Mouse (Mus musculus): ENCODE data around the gene Tmie. TPM values are rescaled to one million over a fixed set of nuclear protein-coding genes. Genes with fewer than 3 reads are reported as not detected.
"Not testable (repeated sequence)": the region's sequence is repeated elsewhere in the genome, so short reads cannot be mapped to it uniquely, and the experiment has no call there.

The Tmie gene
- total RNA-seq, 1 experiment, result 0.67 TPM

DNA sequence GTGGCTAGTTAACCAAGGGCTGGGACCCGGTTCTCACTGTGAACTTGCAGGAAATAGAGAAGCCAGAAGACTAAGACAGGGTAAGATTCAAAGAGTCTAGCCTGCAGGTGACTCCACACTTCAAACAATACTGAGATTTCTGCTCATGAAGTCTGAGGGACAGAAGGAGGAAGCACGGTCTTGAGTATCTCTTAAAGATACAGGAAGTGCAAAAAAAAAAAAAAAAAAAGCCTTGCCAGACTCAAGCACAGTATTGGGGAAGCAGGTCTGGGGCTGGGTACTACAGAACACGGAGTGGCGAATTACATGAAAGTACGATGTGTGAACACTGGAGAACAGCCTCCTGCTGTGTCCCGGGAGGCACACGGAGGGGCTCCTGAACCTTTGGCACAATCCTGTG, 54.1 kb downstream of the Tmie start:
- Histone ChIP-seq H3K36me3 (ENCODE audit: control insufficient read depth, insufficient read depth, low read length, poor library complexity, severe bottlenecking) (no peaks in the 10 kb centered on the region), H3K9me3 (ENCODE audit: control insufficient read depth, insufficient read depth, low read depth, low read length) (no peaks in the 10 kb centered on the region), H3K4me1 (ENCODE audit: control insufficient read depth in 2 of 2, insufficient read depth in 2 of 2, low read length in 2 of 2, poor library complexity in 1 of 2) (peaks cover 0 to 4% of the 10 kb centered on the region in 2 experiments; a peak in 1 of 4 replicates), H3K9ac (ENCODE audit: insufficient read depth, low read depth, low read length, poor library complexity, severe bottlenecking) (no peak overlapping the region), H3K4me3 (ENCODE audit: insufficient read depth in 1 of 2, low read depth in 1 of 2, low read length in 2 of 2, poor library complexity in 1 of 2, severe bottlenecking in 1 of 2) (no peak overlapping the region), H3K27ac (ENCODE audit: insufficient read depth, low read depth, low read length, poor library complexity, severe bottlenecking) (no peak overlapping the region)
- DNase-seq (ENCODE audit: low read depth, low spot score), result no peak
- no peak for TF ChIP-seq ZC3H11A (IDR thresholded peaks at IDR 0.05; ENCODE audit: borderline replicate concordance, low read depth, low read length)
- TF ChIP-seq ZNF384 (IDR thresholded peaks at IDR 0.05; ENCODE audit: low read depth, low read length), result no peak
- no peak for TF ChIP-seq MAFK (IDR thresholded peaks at IDR 0.05; ENCODE audit: insufficient read depth, low read depth, low read length)
- TF ChIP-seq HCFC1 (IDR thresholded peaks at IDR 0.05; ENCODE audit: borderline replicate concordance, insufficient read depth, low read length), result no peak
- TF ChIP-seq CHD2 (IDR thresholded peaks at IDR 0.05; ENCODE audit: low read depth, low read length), result no peak
- in situ Hi-C loops (cut with MboI; ENCODE audit: low sequenced_read_pairs in 2 of 2, unreplicated experiment in 2 of 2), result no loop called here

GRCm38 (mm10) chr9:110825426-110825825, 54.5 kb downstream of the Tmie start:
- Histone ChIP-seq H3K27ac (ENCODE audit: insufficient read depth, low read depth, low read length, poor library complexity, severe bottlenecking) (no peak overlapping the region), H3K36me3 (ENCODE audit: control insufficient read depth, insufficient read depth, low read length, poor library complexity, severe bottlenecking) (no peaks in the 10 kb centered on the region), H3K9me3 (ENCODE audit: control insufficient read depth, insufficient read depth, low read depth, low read length) (no peaks in the 10 kb centered on the region), H3K9ac (ENCODE audit: insufficient read depth, low read depth, low read length, poor library complexity, severe bottlenecking) (no peak overlapping the region), H3K4me3 (ENCODE audit: insufficient read depth in 1 of 2, low read depth in 1 of 2, low read length in 2 of 2, poor library complexity in 1 of 2, severe bottlenecking in 1 of 2) (no peak overlapping the region), H3K4me1 (ENCODE audit: control insufficient read depth in 2 of 2, insufficient read depth in 2 of 2, low read length in 2 of 2, poor library complexity in 1 of 2) (peaks cover 0 to 4% of the 10 kb centered on the region in 2 experiments; a peak in 1 of 4 replicates)
- in situ Hi-C loops (cut with MboI; ENCODE audit: low sequenced_read_pairs in 2 of 2, unreplicated experiment in 2 of 2), result no loop called here
- TF ChIP-seq ZC3H11A (IDR thresholded peaks at IDR 0.05; ENCODE audit: borderline replicate concordance, low read depth, low read length) (no peak), CHD2 (IDR thresholded peaks at IDR 0.05; ENCODE audit: low read depth, low read length) (no peak), MAFK (IDR thresholded peaks at IDR 0.05; ENCODE audit: insufficient read depth, low read depth, low read length) (no peak), HCFC1 (IDR thresholded peaks at IDR 0.05; ENCODE audit: borderline replicate concordance, insufficient read depth, low read length) (no peak), ZNF384 (IDR thresholded peaks at IDR 0.05; ENCODE audit: low read depth, low read length) (no peak)
- no peak for DNase-seq (ENCODE audit: low read depth, low spot score)

DNA sequence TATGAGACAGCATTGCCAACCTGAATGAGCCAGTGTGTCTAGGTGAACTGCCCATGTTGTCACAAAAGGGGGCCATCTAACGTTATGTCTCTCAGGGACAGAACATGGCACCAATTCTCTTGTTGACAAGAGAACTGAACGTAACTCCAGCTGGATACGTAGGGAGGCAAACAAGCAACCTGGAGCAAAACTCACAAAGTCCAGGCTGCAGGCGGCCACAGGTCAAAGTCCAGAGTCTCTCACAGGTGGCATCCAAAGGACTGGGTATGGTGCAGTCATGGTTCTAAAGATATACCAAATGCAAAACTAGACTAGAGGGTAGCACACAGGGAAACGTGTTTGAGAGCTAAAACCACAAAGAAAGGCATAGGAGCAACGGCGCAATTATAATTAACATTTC, 58.5 kb downstream of the Tmie start:
- Histone ChIP-seq H3K9me3 (ENCODE audit: control insufficient read depth, insufficient read depth, low read depth, low read length) (no peaks in the 10 kb centered on the region), H3K4me3 (ENCODE audit: insufficient read depth in 1 of 2, low read depth in 1 of 2, low read length in 2 of 2, poor library complexity in 1 of 2, severe bottlenecking in 1 of 2) (no peak overlapping the region), H3K4me1 (ENCODE audit: control insufficient read depth in 2 of 2, insufficient read depth in 2 of 2, low read length in 2 of 2, poor library complexity in 1 of 2) (no peaks in the 10 kb centered on the region), H3K27ac (ENCODE audit: insufficient read depth, low read depth, low read length, poor library complexity, severe bottlenecking) (no peak overlapping the region), H3K9ac (ENCODE audit: insufficient read depth, low read depth, low read length, poor library complexity, severe bottlenecking) (no peak overlapping the region), H3K36me3 (ENCODE audit: control insufficient read depth, insufficient read depth, low read length, poor library complexity, severe bottlenecking) (no peaks in the 10 kb centered on the region)
- in situ Hi-C loops (cut with MboI; ENCODE audit: low sequenced_read_pairs in 2 of 2, unreplicated experiment in 2 of 2), result no loop called here
- no peak for DNase-seq (ENCODE audit: low read depth, low spot score)
- TF ChIP-seq MAFK (IDR thresholded peaks at IDR 0.05; ENCODE audit: insufficient read depth, low read depth, low read length), result no peak
- no peak for TF ChIP-seq ZC3H11A (IDR thresholded peaks at IDR 0.05; ENCODE audit: borderline replicate concordance, low read depth, low read length)
- no peak for TF ChIP-seq CHD2 (IDR thresholded peaks at IDR 0.05; ENCODE audit: low read depth, low read length)
- no peak for TF ChIP-seq HCFC1 (IDR thresholded peaks at IDR 0.05; ENCODE audit: borderline replicate concordance, insufficient read depth, low read length)
- no peak for TF ChIP-seq ZNF384 (IDR thresholded peaks at IDR 0.05; ENCODE audit: low read depth, low read length)

GRCm38 (mm10) chr9:110820546-110820945, 59.4 kb downstream of the Tmie start:
- in situ Hi-C loops (cut with MboI; ENCODE audit: low sequenced_read_pairs in 2 of 2, unreplicated experiment in 2 of 2); H3K9me3 ChIP-seq (ENCODE audit: control insufficient read depth, insufficient read depth, low read depth, low read length); H3K36me3 ChIP-seq (ENCODE audit: control insufficient read depth, insufficient read depth, low read length, poor library complexity, severe bottlenecking); H3K4me1 ChIP-seq (ENCODE audit: control insufficient read depth in 2 of 2, insufficient read depth in 2 of 2, low read length in 2 of 2, poor library complexity in 1 of 2); H3K9ac ChIP-seq (ENCODE audit: insufficient read depth, low read depth, low read length, poor library complexity, severe bottlenecking); DNase-seq (ENCODE audit: low read depth, low spot score); H3K27ac ChIP-seq (ENCODE audit: insufficient read depth, low read depth, low read length, poor library complexity, severe bottlenecking); H3K4me3 ChIP-seq (ENCODE audit: insufficient read depth in 1 of 2, low read depth in 1 of 2, low read length in 2 of 2, poor library complexity in 1 of 2, severe bottlenecking in 1 of 2): not testable (repeated sequence)

Other genes starting within 250 kb of the Tmie start
- 13.6 and 24.1 TPM in 2 replicates for gene Nbeal2, start 226.0 kb downstream of the Tmie start, total RNA-seq (2012; rRNA removed)
- gene Ccdc12, start 223.6 kb downstream of the Tmie start, total RNA-seq (2012; rRNA removed), result 79.9 and 82.2 TPM in 2 replicates
- gene Myl3, start 138.3 kb downstream of the Tmie start, total RNA-seq (2012; rRNA removed), result 0.48 and 0.89 TPM in 2 replicates
- 3.2 and 6.8 TPM in 2 replicates for gene Pth1r, start 133.0 kb downstream of the Tmie start, total RNA-seq (2012; rRNA removed)
- gene Prss42, start 81.9 kb downstream of the Tmie start, total RNA-seq (2012; rRNA removed), result 7.5 and 14.8 TPM in 2 replicates
- 1.5 and 2.2 TPM in 2 replicates for gene Prss44, start 66.1 kb downstream of the Tmie start, total RNA-seq (2012; rRNA removed)
- 0.09 TPM in 1 of 2 replicates, not detected in the other for gene Prss43, start 53.4 kb downstream of the Tmie start, total RNA-seq (2012; rRNA removed)
- 0.26 and 0.54 TPM in 2 replicates for gene Prss45, start 45.5 kb downstream of the Tmie start, total RNA-seq (2012; rRNA removed)
- 0.63 and 2.8 TPM in 2 replicates for gene Prss46, start 35.6 kb downstream of the Tmie start, total RNA-seq (2012; rRNA removed)
- 50.2 and 69.3 TPM in 2 replicates for gene Prss50, start 22.1 kb downstream of the Tmie start, total RNA-seq (2012; rRNA removed)
- gene Als2cl, start 243 bp downstream of the Tmie start, total RNA-seq (2012; rRNA removed), result 13.0 and 35.0 TPM in 2 replicates
- 1.0 TPM in 1 of 2 replicates, not detected in the other for gene Fam240a, start 36.7 kb upstream of the Tmie start, total RNA-seq (2012; rRNA removed)
- 904 and 1,760 TPM in 2 replicates for gene Tdgf1, start 66.0 kb upstream of the Tmie start, total RNA-seq (2012; rRNA removed)
- 20.2 and 20.8 TPM in 2 replicates for gene Lrrc2, start 71.4 kb upstream of the Tmie start, total RNA-seq (2012; rRNA removed)
- gene Rtp3, start 110.5 kb upstream of the Tmie start, total RNA-seq (2012; rRNA removed), result 0.62 and 1.1 TPM in 2 replicates
- gene Ltf, start 139.2 kb upstream of the Tmie start, total RNA-seq (2012; rRNA removed), result 0.48 TPM in 1 of 2 replicates, not detected in the other
- 0.26 and 0.40 TPM in 2 replicates for gene Ccrl2, start 177.4 kb upstream of the Tmie start, total RNA-seq (2012; rRNA removed)
- 25.5 and 33.0 TPM in 2 replicates for gene Lrrfip2, start 237.5 kb upstream of the Tmie start, total RNA-seq (2012; rRNA removed)